Mouse (Mus musculus) E14TG2a.4 (cell line): ENCODE measurements at regions not wholly inside any gene's neighbourhood (a gene's known extent, or its start where the extent isn't known, plus 50 kb on each side); places are given as distances from the start of the nearest gene placed in this dataset.

Experiments
- H3K27me3 ChIP-seq: 2 replicates; pipeline ENCODE4 v1.6.1; 2014; ENCODE audit warnings: low read length, control low read depth; ENCODE audit not compliant: insufficient read depth
- H3K36me3 ChIP-seq: 2 replicates; pipeline ENCODE4 v1.6.1; 2014; ENCODE audit warnings: low read length, control low read depth; ENCODE audit not compliant: insufficient read depth
- H3K4me1 ChIP-seq: replicated peaks from 2 replicates; pipeline ENCODE4 v1.6.1; 2014; ENCODE audit warnings: low read depth, low read length, control low read depth
- H3K4me3 ChIP-seq: replicated peaks from 2 replicates; pipeline ENCODE4 v1.5.1; 2014; ENCODE audit warnings: mild to moderate bottlenecking, low read length
- H3K9me3 ChIP-seq: 2 replicates; pipeline ENCODE4 v1.6.1; 2014; ENCODE audit warnings: low read length, control low read depth
- CTCF ChIP-seq: conservative IDR thresholded peaks from 2 replicates; pipeline ENCODE4 v1.5.1; 2014; ENCODE audit warnings: low read length
- NANOG ChIP-seq: IDR thresholded peaks from 2 replicates; pipeline ENCODE4 v1.6.1; 2014; ENCODE audit warnings: borderline replicate concordance, low read length, mixed read lengths
- POU5F1 ChIP-seq: IDR thresholded peaks from 2 replicates; pipeline ENCODE4 v1.6.1; 2014; ENCODE audit warnings: low read length, borderline replicate concordance

DNA sequence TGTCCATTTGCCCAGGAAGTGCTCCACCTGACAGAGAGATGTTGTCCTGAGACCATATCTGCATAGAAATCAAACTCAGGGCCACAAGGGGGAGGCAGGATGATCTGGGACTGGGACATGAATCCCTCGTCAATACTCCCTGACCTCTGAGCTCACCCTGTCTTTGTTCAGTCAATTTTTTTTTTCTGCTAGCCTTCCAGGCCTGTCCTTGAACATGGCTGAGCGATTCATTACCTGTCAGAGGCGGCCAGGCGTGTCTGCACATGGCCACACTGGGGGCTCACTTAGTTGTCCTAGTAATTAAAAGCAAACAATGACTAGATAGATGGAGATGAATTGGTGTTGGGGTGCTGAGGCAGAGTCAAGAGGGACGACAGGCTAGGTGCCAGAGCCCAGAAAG, 162.6 kb downstream of the 9530068E07Rik start:
- Histone ChIP-seq H3K27me3 (0 out of 2 replicates have a peak, but pooled peaks cover 7% of the 10 kb centered on the region), H3K36me3 (no peaks in the 10 kb centered on the region), H3K4me1 (no peaks in the 10 kb centered on the region), H3K9me3 (no peaks in the 10 kb centered on the region), H3K4me3 (no peak overlapping the region)
- TF ChIP-seq NANOG: no peak

DNA sequence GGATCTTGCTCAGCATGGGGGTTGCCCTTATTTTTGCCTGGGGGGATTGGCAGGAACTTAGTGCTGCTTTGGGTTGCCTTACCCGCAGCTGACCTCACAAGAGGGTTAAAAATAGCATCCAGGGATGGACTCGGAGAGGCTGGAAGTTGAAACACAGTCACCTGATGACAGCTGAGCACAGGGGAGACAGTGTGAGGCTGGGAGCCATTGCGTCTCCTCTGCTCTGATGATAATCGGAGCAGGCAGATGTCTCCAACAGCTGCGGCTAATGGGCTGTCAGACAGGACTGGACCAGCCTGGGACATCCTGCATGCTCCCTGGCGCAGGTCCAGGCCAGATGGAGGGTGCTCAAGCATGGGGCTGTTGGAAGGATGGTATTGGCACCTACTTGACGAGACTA, 165.1 kb downstream of the 9530068E07Rik start:
- Histone ChIP-seq H3K9me3 (no peaks in the 10 kb centered on the region), H3K36me3 (no peaks in the 10 kb centered on the region), H3K4me1 (no peaks in the 10 kb centered on the region), H3K4me3 (no peak overlapping the region), H3K27me3 (0 out of 2 replicates have a peak, but pooled peaks cover 7% of the 10 kb centered on the region)
- TF ChIP-seq NANOG (no peak), CTCF (no peak), POU5F1 (no peak)

GRCm38 (mm10) chr11:52565457-52565856, 169.2 kb downstream of the 9530068E07Rik start:
- Histone ChIP-seq H3K9me3 (no peaks in the 10 kb centered on the region), H3K27me3 (0 out of 2 replicates have a peak, but pooled peaks cover 3% of the 10 kb centered on the region), H3K4me3 (no peak overlapping the region), H3K4me1 (peaks cover 11% of the 10 kb centered on the region), H3K36me3 (no peaks in the 10 kb centered on the region)
- TF ChIP-seq NANOG: no peak

GRCm38 (mm10) chr11:52566026-52566425, 169.8 kb downstream of the 9530068E07Rik start:
- H3K4me3 ChIP-seq: no peak overlapping the region
- H3K9me3 ChIP-seq: no peaks in the 10 kb centered on the region
- TF ChIP-seq CTCF (no peak), POU5F1 (no peak), NANOG (no peak)
- H3K36me3 ChIP-seq: no peaks in the 10 kb centered on the region
- 0 out of 2 replicates have a peak, but pooled peaks cover 3% of the 10 kb centered on the region for H3K27me3 ChIP-seq
- peaks cover 15% of the 10 kb centered on the region for H3K4me1 ChIP-seq

- no peaks in the 10 kb centered on the region for H3K9me3 ChIP-seq
- H3K4me1 ChIP-seq: peaks cover 15% of the 10 kb centered on the region
- no peaks in the 10 kb centered on the region for H3K36me3 ChIP-seq
- H3K4me3 ChIP-seq: no peak overlapping the region
- TF ChIP-seq POU5F1 (no peak), NANOG (no peak), CTCF (no peak)
- H3K27me3 ChIP-seq: no peaks in the 10 kb centered on the region
Observed at GRCm38 (mm10) chr11:52567945-52568687, 171.9 kb downstream of the 9530068E07Rik start.

GRCm38 (mm10) chr11:52568794-52569193, 172.6 kb downstream of the 9530068E07Rik start:
- H3K27me3 ChIP-seq: peaks cover 5% of the 10 kb centered on the region; the same call in 1 of the 2 replicates
- no peak overlapping the region for H3K4me3 ChIP-seq
- H3K4me1 ChIP-seq: peaks cover 15% of the 10 kb centered on the region
- H3K36me3 ChIP-seq: no peaks in the 10 kb centered on the region
- H3K9me3 ChIP-seq: no peaks in the 10 kb centered on the region
- TF ChIP-seq CTCF: no peak
- TF ChIP-seq POU5F1: no peak
- no peak for TF ChIP-seq NANOG

- Histone ChIP-seq H3K9me3 (no peaks in the 10 kb centered on the region), H3K27me3 (peaks cover 6% of the 10 kb centered on the region; the same call in 1 of the 2 replicates), H3K4me3 (no peak overlapping the region), H3K36me3 (no peaks in the 10 kb centered on the region), H3K4me1 (peaks cover 15% of the 10 kb centered on the region)
- TF ChIP-seq POU5F1 (no peak), CTCF (no peak), NANOG (no peak)
Observed at GRCm38 (mm10) chr11:52569759-52570158, 173.5 kb downstream of the 9530068E07Rik start.

DNA sequence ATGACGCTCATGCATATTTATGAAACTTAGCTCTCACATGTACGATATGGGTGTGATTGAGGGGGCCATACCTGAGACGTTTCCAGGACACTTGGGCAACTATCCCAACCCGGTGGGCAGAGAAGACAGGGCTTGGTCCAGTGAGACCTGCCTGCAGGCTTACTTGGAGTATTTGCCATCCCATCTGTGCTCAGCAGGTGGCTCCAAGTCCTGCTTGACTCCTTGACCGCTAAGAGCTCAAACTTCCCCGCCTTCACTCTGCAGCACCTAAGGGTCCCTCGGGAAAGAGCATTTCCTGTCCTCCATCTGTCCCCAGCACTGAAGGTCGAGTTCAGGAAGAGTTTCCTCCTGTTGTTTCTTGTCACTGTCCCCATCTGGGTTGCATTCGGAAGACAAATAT, 182.2 kb downstream of the 9530068E07Rik start:
- H3K4me3 ChIP-seq: no peak overlapping the region
- peaks cover 17% of the 10 kb centered on the region for H3K4me1 ChIP-seq
- no peaks in the 10 kb centered on the region for H3K9me3 ChIP-seq
- peaks cover 3% of the 10 kb centered on the region; the same call in 1 of the 2 replicates for H3K27me3 ChIP-seq
- no peaks in the 10 kb centered on the region for H3K36me3 ChIP-seq
- TF ChIP-seq NANOG (no peak), POU5F1 (no peak), CTCF (no peak)
